ENCODE assay signal across 12 mouse cellular contexts in the genomic region with DNA sequence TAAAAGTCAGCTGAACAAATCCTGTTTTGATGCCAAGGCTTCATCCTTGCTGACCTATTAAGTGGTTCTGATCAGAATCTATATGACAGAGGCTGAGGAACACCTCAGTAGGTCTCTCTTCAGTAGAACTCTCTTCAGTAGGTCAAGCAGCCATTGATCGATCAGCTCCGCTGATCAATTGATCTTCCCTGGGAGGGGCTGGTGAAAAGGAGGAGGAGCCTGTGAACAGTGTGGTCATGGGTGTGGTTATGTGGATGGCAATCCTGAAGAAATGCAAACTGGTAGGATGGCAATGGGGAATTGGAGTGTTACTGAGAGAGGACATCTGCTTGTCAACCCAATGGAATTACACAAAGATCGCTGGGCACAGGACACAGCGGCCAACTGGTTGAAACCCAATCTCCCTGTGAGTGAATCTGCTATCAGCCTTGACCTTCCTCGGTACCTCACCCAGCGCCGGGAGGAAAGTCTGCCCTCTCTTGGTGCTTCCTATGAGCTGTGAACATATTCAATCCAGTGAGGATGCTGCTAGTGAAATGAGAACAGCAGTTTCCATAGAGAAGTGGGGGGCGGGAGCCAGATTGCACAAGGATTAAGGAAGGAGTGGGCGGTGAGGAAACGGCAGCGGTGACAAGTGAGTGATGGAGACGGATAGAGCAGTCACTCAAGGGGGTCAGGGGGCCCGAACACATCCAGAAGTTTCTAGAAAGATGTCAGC.
A peak's percentile ranks its signal among the peaks of the same experiment; 100 is the strongest.
DNase-seq lines count a peak whose midpoint lies in the region; ATAC-seq and TF ChIP-seq lines count a peak whose summit lies in the region.
"Had no signal": no experiment of that assay in that cellular context is flagged by ENCODE, and none has a peak within 500 bp of the region (broad histone marks: within the 10 kb centered on the region; RNA-seq: fewer than 3 reads in every experiment).

No protein-coding gene starts in this region.

- peak; percentile 47 for DNase-seq in forebrain, embryonic 11.5 days (ENCODE audit: low spot score)
- DNase-seq in testis, postnatal 10 days (ENCODE audit: low spot score) = no peak
- peak; percentile 24 to 49 for DNase-seq in left cerebral cortex, adult 18-20 months (ENCODE audit: low spot score in 2 of 2)
- DNase-seq in B cell, adult 2 months = no peak
- DNase-seq in heart, postnatal 4 days = no peak
- no peak for DNase-seq in liver

- no peaks in the 10 kb centered on the region for H3K36me3 ChIP-seq in forebrain, embryonic 11.5 days (ENCODE audit: control insufficient read depth, insufficient read depth, low read length)
- no peaks in the 10 kb centered on the region for H3K36me3 ChIP-seq in forebrain, embryonic 16.5 days (ENCODE audit: control insufficient read depth, insufficient read depth)
- H3K36me3 ChIP-seq in testis, adult 2 months (ENCODE audit: control insufficient read depth, insufficient read depth, low read length) = no peaks in the 10 kb centered on the region
- H3K36me3 ChIP-seq: hindbrain, embryonic 12.5 days; lung, embryonic 15.5 days; stomach, embryonic 15.5 days had no signal

- no peak overlapping the region for H3K4me2 ChIP-seq in forebrain, embryonic 11.5 days (ENCODE audit: low read depth, low read length, severe bottlenecking)
- H3K4me2 ChIP-seq in forebrain, embryonic 16.5 days (ENCODE audit: low read length) = no peak overlapping the region
- H3K4me2 ChIP-seq: hindbrain, embryonic 12.5 days; lung, embryonic 15.5 days; stomach, embryonic 15.5 days had no signal

- H3K27ac ChIP-seq in forebrain, embryonic 11.5 days (ENCODE audit: low read depth, low read length) = no peak overlapping the region
- H3K27ac ChIP-seq in forebrain, embryonic 16.5 days (ENCODE audit: low read length) = no peak overlapping the region
- H3K27ac ChIP-seq in testis, adult 2 months (ENCODE audit: control insufficient read depth, insufficient read depth, low read depth, low read length) = no peak overlapping the region
- H3K27ac ChIP-seq: hindbrain, embryonic 12.5 days; lung, embryonic 15.5 days; stomach, embryonic 15.5 days had no signal

- ATAC-seq in forebrain, embryonic 11.5 days (replicated peaks; ENCODE audit: low FRiP score) = no peak
- no peak for ATAC-seq in forebrain, embryonic 16.5 days
- ATAC-seq: CD4-positive, CD25-positive, alpha-beta regulatory T cell, adult 4 months had no signal

- H3K27me3 ChIP-seq in forebrain, embryonic 11.5 days (ENCODE audit: control insufficient read depth, insufficient read depth, low read length) = peaks cover 15% of the 10 kb centered on the region
- H3K27me3 ChIP-seq in forebrain, embryonic 16.5 days (replicated peaks; ENCODE audit: control insufficient read depth, insufficient read depth, low read length) = peaks cover 3% of the 10 kb centered on the region
- no peaks in the 10 kb centered on the region for H3K27me3 ChIP-seq in testis, adult 2 months (ENCODE audit: control insufficient read depth, insufficient read depth, low read length)

- no peak overlapping the region for H3K4me3 ChIP-seq in forebrain, embryonic 11.5 days (ENCODE audit: low read depth, low read length)
- no peak overlapping the region for H3K4me3 ChIP-seq in forebrain, embryonic 16.5 days (replicated peaks; ENCODE audit: low read length)
- peak overlapping the region; percentile 39 for H3K4me3 ChIP-seq in testis, adult 2 months (ENCODE audit: control insufficient read depth, low read depth, low read length)
- H3K4me3 ChIP-seq: hindbrain, embryonic 12.5 days; lung, embryonic 15.5 days; stomach, embryonic 15.5 days had no signal

- H3K9me3 ChIP-seq in forebrain, embryonic 11.5 days (ENCODE audit: control insufficient read depth, low read length) = no peaks in the 10 kb centered on the region
- no peaks in the 10 kb centered on the region for H3K9me3 ChIP-seq in forebrain, embryonic 16.5 days (ENCODE audit: control insufficient read depth, low read length)
- H3K9me3 ChIP-seq: hindbrain, embryonic 12.5 days; lung, embryonic 15.5 days; stomach, embryonic 15.5 days had no signal

- 77% methylated on average over 13 of the region's 13 CpGs for WGBS in forebrain, embryonic 11.5 days
- WGBS in forebrain, embryonic 16.5 days = 65% methylated on average over 13 of the region's 13 CpGs

- TF ChIP-seq CTCF in testis, adult 2 months (IDR thresholded peaks at IDR 0.05; ENCODE audit: control insufficient read depth, insufficient read depth, insufficient replicate concordance, low read depth, low read length) = no peak

- no peak for TF ChIP-seq POLR2A in testis, adult 2 months (IDR thresholded peaks at IDR 0.05; ENCODE audit: control insufficient read depth, low read depth, low read length)

- no peak overlapping the region for H3K9ac ChIP-seq in forebrain, embryonic 11.5 days (ENCODE audit: low read length)
- H3K9ac ChIP-seq in forebrain, embryonic 16.5 days (replicated peaks; ENCODE audit: low read depth, low read length) = no peak overlapping the region
- H3K9ac ChIP-seq: hindbrain, embryonic 12.5 days; lung, embryonic 15.5 days; stomach, embryonic 15.5 days had no signal

- H3K4me1 ChIP-seq in forebrain, embryonic 11.5 days (replicated peaks; ENCODE audit: control insufficient read depth, insufficient read depth, low read length) = peaks cover 6% of the 10 kb centered on the region; the same call in 1 of the 2 replicates
- peaks cover 22% of the 10 kb centered on the region for H3K4me1 ChIP-seq in forebrain, embryonic 16.5 days (replicated peaks; ENCODE audit: control insufficient read depth, insufficient read depth, low read length)
- H3K4me1 ChIP-seq in testis, adult 2 months (ENCODE audit: control insufficient read depth, insufficient read depth, low read length) = peaks cover 11% of the 10 kb centered on the region

Comparison
In these comparisons a context has a peak if more than half of its experiments do, and no peak if none do; other contexts are left out.
1. DNase-seq: peak in forebrain, embryonic 11.5 days (single experiment) and left cerebral cortex, adult 18-20 months (2 of 2); none in testis, postnatal 10 days (single experiment), B cell, adult 2 months (0 of 2), heart, postnatal 4 days (single experiment) and liver (single experiment).